Mouse (Mus musculus): ENCODE results near the gene Klf15.

Klf15 gene

GRCm38 (mm10) chr6:90465028-90465640 is 2.8 kb downstream of the Klf15 start:
- DNase-seq (ENCODE audit: low spot score), result no peak

GRCm38 (mm10) chr6:90466079-90466478 is 3.7 kb downstream of the Klf15 start:
- no peak for DNase-seq (ENCODE audit: low spot score)

GRCm38 (mm10) chr6:90466847-90467410 is 4.6 kb downstream of the Klf15 start:
- DNase-seq (ENCODE audit: low spot score), result no peak

GRCm38 (mm10) chr6:90468216-90468615 is 5.8 kb downstream of the Klf15 start:
- no peak for DNase-seq (ENCODE audit: low spot score)

- DNase-seq (ENCODE audit: low spot score), result no peak
Observed at GRCm38 (mm10) chr6:90469041-90469440, 6.7 kb downstream of the Klf15 start.

- DNase-seq (ENCODE audit: low spot score), result no peak
Observed at GRCm38 (mm10) chr6:90470255-90470654, 7.9 kb downstream of the Klf15 start.

- peak; percentile 40 for DNase-seq (ENCODE audit: low spot score)
Observed at GRCm38 (mm10) chr6:90470947-90471541, 8.7 kb downstream of the Klf15 start.

GRCm38 (mm10) chr6:90472079-90472478 is 9.7 kb downstream of the Klf15 start:
- no peak for DNase-seq (ENCODE audit: low spot score)

- DNase-seq (ENCODE audit: low spot score), result no peak
Observed at GRCm38 (mm10) chr6:90472697-90473096, 10.3 kb downstream of the Klf15 start.

- DNase-seq (ENCODE audit: low spot score), result no peak
Observed at GRCm38 (mm10) chr6:90473630-90474360, 11.4 kb downstream of the Klf15 start.

- DNase-seq (ENCODE audit: low spot score), result no peak
Observed at GRCm38 (mm10) chr6:90474361-90474750, 12.0 kb downstream of the Klf15 start.

GRCm38 (mm10) chr6:90475176-90475853 is 12.9 kb downstream of the Klf15 start:
- no peak for DNase-seq (ENCODE audit: low spot score)

GRCm38 (mm10) chr6:90475854-90476212 is 13.5 kb downstream of the Klf15 start:
- DNase-seq (ENCODE audit: low spot score), result no peak

- no peak for DNase-seq (ENCODE audit: low spot score)
Observed at GRCm38 (mm10) chr6:90476941-90477518, 14.7 kb downstream of the Klf15 start.

- no peak for DNase-seq (ENCODE audit: low spot score)
Observed at GRCm38 (mm10) chr6:90484249-90484648, 21.9 kb downstream of the Klf15 start.

GRCm38 (mm10) chr6:90484876-90485275 is 22.5 kb downstream of the Klf15 start:
- no peak for DNase-seq (ENCODE audit: low spot score)

GRCm38 (mm10) chr6:90486176-90486921 is 24.0 kb downstream of the Klf15 start, which contains the start of gene Aldh1l1:
TSS of gene Aldh1l1 (plus strand) at chr6:90486427.
- DNase-seq (ENCODE audit: low spot score), result no peak

GRCm38 (mm10) chr6:90487531-90487930 is 25.2 kb downstream of the Klf15 start:
- no peak for DNase-seq (ENCODE audit: low spot score)

- no peak for DNase-seq (ENCODE audit: low spot score)
Observed at GRCm38 (mm10) chr6:90489532-90489931, 27.2 kb downstream of the Klf15 start.

GRCm38 (mm10) chr6:90490976-90491375 is 28.6 kb downstream of the Klf15 start:
- DNase-seq (ENCODE audit: low spot score), result no peak

All from layer of hippocampus, adult 9-10 months (tissue).